8 mouse cellular contexts compared by ENCODE assay signal in the genomic region with DNA sequence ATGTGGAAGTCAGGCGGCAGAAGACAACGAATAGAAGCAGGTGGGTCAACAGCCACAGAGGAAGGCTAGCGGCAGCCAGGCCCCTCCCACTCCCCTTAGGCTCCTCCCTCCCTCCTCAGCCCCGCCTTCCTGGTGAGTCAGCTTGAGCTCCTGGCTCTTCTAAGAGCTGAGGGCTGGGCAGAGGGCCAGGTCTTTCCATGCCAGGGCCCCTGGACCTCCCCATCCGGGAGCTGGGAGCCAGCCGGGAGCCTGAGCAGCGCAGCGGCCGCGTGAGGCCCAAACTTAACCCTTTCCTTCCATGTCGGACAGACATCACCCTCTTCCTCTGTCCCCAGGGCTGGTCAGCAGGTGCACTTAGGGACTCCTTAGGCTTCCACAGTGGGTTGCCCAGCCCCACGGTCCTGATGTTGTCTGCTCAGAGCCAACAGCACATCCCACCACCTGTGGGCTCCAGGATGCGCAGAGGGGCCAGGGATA.
DNase-seq lines count a peak whose midpoint lies in the region; ATAC-seq lines count a peak whose summit lies in the region.

No protein-coding gene starts in this region.

- peak; percentile 92 for ATAC-seq in intestine, embryonic 14.5 days (replicated peaks; ENCODE audit: low FRiP score, low TSS enrichment, low read depth)
- ATAC-seq in megakaryocyte, adult 5-6 weeks (ENCODE audit: poor library complexity, severe bottlenecking): peak; percentile 79

- H3K36me3 ChIP-seq in intestine, embryonic 14.5 days (ENCODE audit: control insufficient read depth, insufficient read depth, low read length): no peaks in the 10 kb centered on the region

- H3K27ac ChIP-seq in intestine, embryonic 14.5 days (ENCODE audit: low read depth): peak overlapping the region; percentile 52; the same call in 1 of the 2 replicates

- no peak overlapping the region for H3K9ac ChIP-seq in intestine, embryonic 14.5 days (ENCODE audit: low read length)

- no peaks in the 10 kb centered on the region for H3K27me3 ChIP-seq in intestine, embryonic 14.5 days (replicated peaks; ENCODE audit: control insufficient read depth, insufficient read depth, low read length)

- DNase-seq in adrenal gland, adult 2 months: peak; percentile 96
- peak; percentile 80 for DNase-seq in embryo, embryonic 11 days
- peak; percentile 94 for DNase-seq in gastrocnemius, postnatal 25 days
- peak; percentile 95 for DNase-seq in intestine, embryonic 14.5 days (ENCODE audit: low spot score)
- peak; percentile 41 to 87 for DNase-seq in left cerebral cortex, adult 8-10 months (ENCODE audit: low spot score in 2 of 2)
- DNase-seq in right cerebral cortex, adult 2 months (ENCODE audit: low spot score in 2 of 2): peak; percentile 70 to 81
- DNase-seq in yolk sac, embryonic 10.5 days (ENCODE audit: low spot score): peak; percentile 74

- peaks cover 14% of the 10 kb centered on the region for H3K4me1 ChIP-seq in intestine, embryonic 14.5 days (replicated peaks; ENCODE audit: control insufficient read depth, insufficient read depth, low read length)

- H3K4me3 ChIP-seq in intestine, embryonic 14.5 days (ENCODE audit: low read depth, low read length): peak overlapping the region; percentile 16

- WGBS in intestine, embryonic 14.5 days: 3% methylated on average over 13 of the region's 13 CpGs

- H3K4me2 ChIP-seq in intestine, embryonic 14.5 days (ENCODE audit: low read length): peak overlapping the region; percentile 47

- H3K9me3 ChIP-seq in intestine, embryonic 14.5 days (ENCODE audit: control insufficient read depth, low read length): no peaks in the 10 kb centered on the region

Comparison
In these comparisons a context has a peak if more than half of its experiments do, and no peak if none do; other contexts are left out.
1. Peak in every context shown above with its lines: DNase-seq, ATAC-seq, H3K4me3 ChIP-seq and H3K27ac ChIP-seq.